Mouse (Mus musculus) mouse trophoblast stem cell (cell line): ENCODE data around the gene Ttc5.
"Not testable (repeated sequence)": the region's sequence is repeated elsewhere in the genome, so short reads cannot be mapped to it uniquely, and the experiment has no call there.

Source experiments
- in situ Hi-C, 2 experiments: fragments of 300-500 bp; cut with MseI, MboI; formaldehyde crosslinking; loops; 2 replicates in 1 of 2; 3 replicates in 1 of 2; pipeline ENCODE4 v1.15.1; 2025

The Ttc5 gene

DNA sequence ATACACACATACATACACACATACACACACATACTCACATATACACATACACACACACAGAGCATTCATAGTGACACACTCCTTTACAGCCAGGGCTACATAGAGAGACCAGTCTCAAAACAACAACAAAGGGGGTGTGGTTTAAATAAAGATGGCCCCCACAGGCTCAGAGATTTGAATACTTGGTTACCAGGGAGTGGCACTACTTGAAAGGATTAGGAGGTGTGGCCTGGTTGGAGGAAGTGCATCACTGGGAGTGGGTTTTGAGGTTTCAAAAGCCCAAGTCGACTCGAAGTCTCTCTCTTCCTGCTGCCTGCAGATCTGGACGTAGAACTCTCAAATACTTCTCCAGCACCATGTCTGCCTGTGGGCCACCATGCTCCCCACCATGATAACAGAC lies 3.2 kb downstream of the Ttc5 start:
- in situ Hi-C loops = no loop called here

DNA sequence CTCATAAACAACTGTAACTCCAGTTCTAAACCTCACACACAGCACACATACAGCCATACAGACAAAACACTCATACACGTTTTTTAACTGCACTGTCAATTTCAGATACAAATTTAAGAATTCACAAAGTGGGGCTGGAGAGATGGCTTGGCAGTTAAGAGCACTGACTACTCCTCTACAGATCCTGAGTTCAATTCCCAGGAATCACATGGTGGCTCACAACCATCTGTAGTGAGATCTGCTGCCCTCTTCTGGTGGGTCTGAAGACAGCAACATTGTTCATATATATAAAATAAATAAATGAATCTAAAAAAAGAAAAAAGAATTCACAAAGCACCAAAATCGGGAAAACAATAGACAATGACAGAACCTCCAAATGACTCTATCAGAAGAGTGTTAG lies 14.0 kb downstream of the Ttc5 start:
- in situ Hi-C loops = loop anchor here in 1 of 2 experiments (25.0 kb wide), 1 partner anchor 409 kb away; the partner anchor contains the start of gene Tlr11

DNA sequence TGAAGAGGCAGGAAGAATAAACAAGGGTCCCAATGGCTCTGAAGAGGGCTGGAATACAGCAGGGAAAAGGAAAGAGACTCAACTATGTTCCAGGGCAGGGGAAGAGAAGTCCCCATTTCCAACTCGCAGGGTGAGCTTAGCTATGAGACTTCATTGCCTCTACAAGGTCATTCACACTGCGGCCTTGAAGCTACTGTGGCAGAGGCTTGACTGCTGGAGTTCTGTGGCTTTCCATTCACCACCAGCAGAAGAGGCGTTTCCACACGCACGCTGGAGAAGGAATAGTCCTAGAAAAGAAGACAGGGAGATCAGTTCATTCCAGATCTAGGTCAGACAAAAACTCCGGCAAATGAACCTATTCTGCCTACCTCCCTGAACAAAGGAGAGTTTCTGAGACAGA lies 19.6 kb downstream of the Ttc5 start:
- in situ Hi-C loops = loop anchor here in 1 of 2 experiments (25.0 kb wide), 1 partner anchor 403 kb away; the partner anchor contains the start of gene Tlr11

DNA sequence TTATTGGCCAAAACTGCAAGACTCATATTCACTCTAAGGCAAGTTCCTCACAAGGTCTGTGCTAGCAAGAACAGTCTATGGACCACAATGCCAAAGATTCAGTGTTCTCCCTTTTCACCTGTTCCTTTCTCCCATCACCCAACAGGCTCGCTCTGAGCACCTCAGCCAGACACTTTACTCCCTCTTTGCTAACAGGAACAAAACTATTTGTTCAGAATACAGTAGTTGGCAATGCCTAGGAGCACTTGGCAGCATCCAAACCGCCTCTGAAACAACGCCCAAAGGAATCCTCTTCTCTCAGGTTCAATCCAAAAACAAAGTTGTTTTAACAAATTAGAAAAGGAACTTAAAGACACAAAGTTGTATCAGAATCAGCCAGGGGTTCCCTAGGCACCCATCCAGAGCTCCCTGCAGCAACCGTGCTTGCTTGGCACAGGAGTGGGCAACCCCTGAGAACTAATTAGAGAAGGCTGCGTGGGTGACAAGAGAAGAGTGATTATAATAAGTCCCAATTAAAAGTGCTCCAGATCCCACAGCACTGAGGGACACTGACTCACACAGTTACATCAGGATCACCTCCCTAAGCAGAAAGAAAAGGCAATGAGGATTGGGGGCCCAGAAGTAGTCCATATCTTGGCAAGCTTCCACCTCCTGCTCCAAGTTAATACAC lies 26.8 kb downstream of the Ttc5 start:
- in situ Hi-C loops = loop anchor here in 1 of 2 experiments (25.0 kb wide), 1 partner anchor 396 kb away; the partner anchor contains the start of gene Tlr11

DNA sequence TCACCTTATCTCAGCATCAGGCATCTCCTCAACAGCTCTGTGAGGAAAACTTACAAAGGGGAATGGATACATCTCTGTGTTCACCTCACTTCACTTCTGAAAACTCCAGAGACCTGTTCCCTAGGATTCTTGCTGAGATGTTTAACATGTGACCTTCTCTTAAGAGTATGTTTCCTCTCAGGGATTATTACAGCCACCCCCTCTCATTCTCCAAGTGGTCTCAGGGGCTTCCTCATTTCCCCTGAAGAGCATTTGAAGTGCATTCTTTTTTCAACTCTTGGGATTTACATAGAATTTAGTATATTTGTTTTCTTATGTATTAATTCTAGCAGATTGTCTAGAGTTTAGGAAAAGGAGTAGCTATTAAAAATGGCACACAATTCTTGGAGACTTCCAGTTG lies 40.3 kb downstream of the Ttc5 start, which contains the start of gene Olfr749:
Olfr749 (minus strand) TSS at position 101 of the 400 bp plus-strand sequence.
- in situ Hi-C loops = loop anchor here in 1 of 2 experiments (25.0 kb wide), 1 partner anchor 883 kb away; no protein-coding TSS in a partner anchor

DNA sequence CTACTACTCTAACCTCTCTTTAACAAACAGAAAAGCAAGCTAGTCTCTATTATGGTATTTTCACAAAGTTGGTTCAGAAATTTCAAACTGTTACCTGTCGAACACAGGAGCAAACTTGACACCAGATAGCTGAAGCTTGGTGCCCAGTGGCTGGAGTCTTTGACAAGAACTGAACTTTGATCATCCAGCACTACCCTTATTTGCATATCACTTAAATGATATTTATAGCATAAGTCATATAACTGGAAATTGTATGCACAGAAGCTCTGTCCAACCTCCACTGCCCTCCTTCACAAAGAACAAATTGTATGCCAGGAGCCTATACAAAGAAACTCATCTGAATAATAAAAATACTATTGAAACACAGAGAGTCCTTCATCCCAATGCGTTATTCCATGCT lies 43.7 kb downstream of the Ttc5 start:
- in situ Hi-C loops = loop anchor here in 1 of 2 experiments (25.0 kb wide), 1 partner anchor 879 kb away; no protein-coding TSS in a partner anchor

DNA sequence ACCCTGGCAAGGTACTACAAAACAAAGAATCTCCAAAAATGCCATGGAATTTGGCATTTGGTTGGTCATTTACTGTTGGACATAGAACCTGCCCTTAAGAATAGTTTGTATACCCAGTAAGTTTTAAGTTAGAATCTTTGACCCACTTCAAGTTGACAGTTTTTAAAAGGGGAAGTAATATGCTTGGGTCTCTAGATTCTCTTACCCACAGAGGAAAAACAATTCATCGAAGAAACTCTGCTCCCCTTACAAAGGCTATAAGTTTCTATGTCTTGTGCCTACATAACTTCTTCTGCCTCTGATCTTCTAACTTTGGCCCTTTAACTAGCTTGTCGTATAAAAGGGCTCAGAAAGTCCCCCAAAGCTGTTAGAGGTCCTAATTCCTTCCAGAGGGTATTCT lies 45.0 kb downstream of the Ttc5 start:
- in situ Hi-C loops = loop anchor here in 1 of 2 experiments (25.0 kb wide), 1 partner anchor 878 kb away; no protein-coding TSS in a partner anchor

DNA sequence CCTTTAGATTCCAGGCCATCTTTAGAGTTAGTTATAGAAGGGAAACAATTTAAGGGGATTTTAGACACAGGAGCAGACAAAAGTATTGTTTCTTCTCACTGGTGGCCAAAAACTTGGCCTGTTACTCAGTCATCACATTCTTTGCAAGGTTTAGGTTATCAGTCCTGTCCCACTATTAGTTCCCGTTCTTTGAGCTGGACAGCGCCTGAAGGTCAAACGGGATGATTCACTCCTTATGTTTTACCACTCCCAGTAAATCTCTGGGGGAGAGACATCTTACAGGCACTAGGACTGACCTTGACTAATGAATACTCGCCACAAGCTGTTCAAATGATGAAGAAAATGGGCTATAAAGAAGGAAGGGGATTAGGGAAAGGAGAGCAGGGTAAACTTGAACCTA lies 62.9 kb downstream of the Ttc5 start:
- in situ Hi-C loops = not testable (repeated sequence)

DNA sequence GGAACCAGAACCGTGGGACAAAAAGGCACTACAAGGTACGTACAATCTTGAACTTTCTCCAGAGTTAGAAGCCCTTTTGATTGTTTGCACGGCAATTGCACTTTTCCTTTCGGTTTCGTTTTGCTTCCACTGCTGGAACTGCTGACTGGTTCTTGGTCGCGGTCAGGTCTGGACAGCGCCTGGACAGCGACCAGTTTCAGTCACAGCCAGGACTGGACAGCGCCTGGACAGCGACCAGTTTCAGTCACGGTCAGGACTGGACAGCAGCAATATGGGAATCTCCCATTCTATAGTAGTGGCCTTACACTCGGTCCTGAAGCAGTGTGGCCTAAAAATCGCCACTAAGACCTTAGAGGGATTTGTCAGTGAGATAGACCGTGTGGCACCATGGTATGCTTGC lies 65.4 kb downstream of the Ttc5 start:
- in situ Hi-C loops = not testable (repeated sequence)
